Mouse (Mus musculus) frontal cortex, adult (tissue): ENCODE data around the gene Lhfpl2.

ENCODE experiments used
- ATAC-seq: cut with Nextera tagmentation; 2 replicates; pipeline ENCODE4 v1.9.2; 2017; ENCODE audit warnings: mild to moderate bottlenecking, moderate library complexity, mixed read lengths; ENCODE audit not compliant: low TSS enrichment

The Lhfpl2 gene

GRCm38 (mm10) chr13:94098369-94099084 lies 40.9 kb downstream of the Lhfpl2 start:
- ATAC-seq, result peak; percentile 76

GRCm38 (mm10) chr13:94099087-94099486 lies 41.5 kb downstream of the Lhfpl2 start:
- no peak for ATAC-seq

GRCm38 (mm10) chr13:94100361-94100760 lies 42.8 kb downstream of the Lhfpl2 start:
- ATAC-seq, result no peak

GRCm38 (mm10) chr13:94101020-94101571 lies 43.5 kb downstream of the Lhfpl2 start:
- ATAC-seq, result no peak

GRCm38 (mm10) chr13:94104866-94105475 lies 47.4 kb downstream of the Lhfpl2 start:
- no peak for ATAC-seq

GRCm38 (mm10) chr13:94106431-94106830 lies 48.8 kb downstream of the Lhfpl2 start:
- no peak for ATAC-seq

- ATAC-seq, result peak; percentile 90
Measured at GRCm38 (mm10) chr13:94106983-94107382, 49.4 kb downstream of the Lhfpl2 start.

GRCm38 (mm10) chr13:94110556-94110955 lies 53.0 kb downstream of the Lhfpl2 start:
- no peak for ATAC-seq

GRCm38 (mm10) chr13:94115476-94115875 lies 57.9 kb downstream of the Lhfpl2 start:
- no peak for ATAC-seq

GRCm38 (mm10) chr13:94116705-94117410 lies 59.3 kb downstream of the Lhfpl2 start:
- ATAC-seq, result peak; percentile 96

- no peak for ATAC-seq
Measured at GRCm38 (mm10) chr13:94117522-94117921, 59.9 kb downstream of the Lhfpl2 start.

GRCm38 (mm10) chr13:94118091-94118490 lies 60.5 kb downstream of the Lhfpl2 start:
- no peak for ATAC-seq

GRCm38 (mm10) chr13:94119309-94119708 lies 61.7 kb downstream of the Lhfpl2 start:
- no peak for ATAC-seq

- ATAC-seq, result peak; percentile 41
Measured at GRCm38 (mm10) chr13:94122703-94123592, 65.4 kb downstream of the Lhfpl2 start.

- ATAC-seq, result no peak
Measured at GRCm38 (mm10) chr13:94130394-94130793, 72.8 kb downstream of the Lhfpl2 start.

GRCm38 (mm10) chr13:94131135-94131534 lies 73.5 kb downstream of the Lhfpl2 start:
- no peak for ATAC-seq

GRCm38 (mm10) chr13:94132187-94132995 lies 74.8 kb downstream of the Lhfpl2 start:
- ATAC-seq, result no peak

- no peak for ATAC-seq
Measured at GRCm38 (mm10) chr13:94134646-94135045, 77.0 kb downstream of the Lhfpl2 start.

GRCm38 (mm10) chr13:94135180-94135579 lies 77.6 kb downstream of the Lhfpl2 start:
- ATAC-seq, result no peak

GRCm38 (mm10) chr13:94139713-94140445 lies 82.3 kb downstream of the Lhfpl2 start:
- peak; percentile 64 for ATAC-seq
